Mouse (Mus musculus) CH12.LX (cell line): ENCODE measurements around the gene Hcn1. TPM values are rescaled to one million over a fixed set of nuclear protein-coding genes. Genes with fewer than 3 reads are reported as not detected.
A peak's percentile ranks its signal among the peaks of the same experiment; 100 is the strongest.

Experiments used
- DNase-seq: peaks from one replicate; pipeline ENCODE4 v3.0.0-alpha.2; 2013; ENCODE audit errors: extremely low read depth
- H3K27ac ChIP-seq: 2 replicates; pipeline ENCODE4 v1.5.1; 2012; ENCODE audit warnings: low read depth, mild to moderate bottlenecking, control low read depth, moderate library complexity; ENCODE audit not compliant: insufficient read depth
- H3K27me3 ChIP-seq: replicated peaks from 2 replicates; pipeline ENCODE3; 2012; ENCODE audit warnings: inconsistent platforms
- H3K36me3 ChIP-seq, 2 experiments: replicated peaks in 1 of 2; 2 replicates each; pipeline versions ENCODE3 to v1.6.1; 2012; ENCODE audit warnings: inconsistent platforms in 1 of 2, low read length in 1 of 2, mild to moderate bottlenecking in 1 of 2, mixed read lengths in 1 of 2, moderate library complexity in 1 of 2; ENCODE audit not compliant: control insufficient read depth in 1 of 2, insufficient read depth in 1 of 2
- H3K4me1 ChIP-seq, 2 experiments: 2 replicates each; pipeline ENCODE4 v1.6.1; 2012; ENCODE audit warnings: inconsistent platforms in 1 of 2, moderate library complexity in 1 of 2; ENCODE audit not compliant: insufficient read depth in 2 of 2, control insufficient read depth in 1 of 2
- H3K4me2 ChIP-seq: 2 replicates; pipeline ENCODE4 v1.6.1; 2012; ENCODE audit warnings: low read depth, mild to moderate bottlenecking, control low read depth; ENCODE audit not compliant: poor library complexity, insufficient read depth, severe bottlenecking
- H3K4me3 ChIP-seq, 3 experiments: fragments of 150-350 bp in 1 of 3; sonication (generic) in 1 of 3; replicated peaks in 1 of 3; 2 replicates each; pipeline versions ENCODE3 to v1.5.1; 2011 to 2012; ENCODE audit warnings: low read depth in 2 of 3, low read length in 2 of 3, mild to moderate bottlenecking in 2 of 3, moderate library complexity in 2 of 3, control low read depth in 1 of 3, improper control_type of control experiment in 1 of 3, inconsistent platforms in 1 of 3, mixed read lengths in 1 of 3; ENCODE audit not compliant: poor library complexity in 1 of 3
- H3K79me2 ChIP-seq: replicated peaks from 2 replicates; pipeline ENCODE4 v1.6.1; 2012; ENCODE audit warnings: mild to moderate bottlenecking, moderate library complexity; ENCODE audit not compliant: control insufficient read depth, poor library complexity, insufficient read depth, severe bottlenecking; ENCODE audit errors: extremely low read depth
- H3K9ac ChIP-seq: 2 replicates; pipeline ENCODE4 v1.6.1; 2012; ENCODE audit warnings: low read depth, mild to moderate bottlenecking, control low read depth, moderate library complexity; ENCODE audit not compliant: insufficient read depth
- H3K9me3 ChIP-seq: replicated peaks from 2 replicates; pipeline ENCODE3; 2012; ENCODE audit warnings: low read length, inconsistent platforms, mixed read lengths
- CHD1 ChIP-seq: IDR thresholded peaks from 2 replicates; pipeline ENCODE4 v1.6.1; 2012; ENCODE audit warnings: low read depth, low read length, improper control_type of control experiment, inconsistent platforms
- CHD2 ChIP-seq: IDR thresholded peaks from 2 replicates; pipeline ENCODE4 v1.6.1; 2011; ENCODE audit warnings: low read length, improper control_type of control experiment
- ELF1 ChIP-seq: IDR thresholded peaks from 2 replicates; pipeline ENCODE4 v1.6.1; 2014; ENCODE audit warnings: low read depth, mild to moderate bottlenecking, inconsistent platforms, low read length, improper control_type of control experiment
- EP300 ChIP-seq: IDR thresholded peaks from 2 replicates; pipeline ENCODE4 v1.6.1; 2011; ENCODE audit warnings: low read length, improper control_type of control experiment
- ETS1 ChIP-seq: conservative IDR thresholded peaks from 2 replicates; pipeline ENCODE4 v1.6.1; 2012; ENCODE audit warnings: low read depth, mild to moderate bottlenecking, inconsistent platforms, low read length, improper control_type of control experiment, moderate library complexity
- JUN ChIP-seq: IDR thresholded peaks from 2 replicates; pipeline ENCODE4 v1.6.1; 2011; ENCODE audit warnings: low read depth, mild to moderate bottlenecking, low read length, improper control_type of control experiment, moderate library complexity; ENCODE audit not compliant: insufficient read depth
- KAT2A ChIP-seq: IDR thresholded peaks from 2 replicates; pipeline ENCODE4 v1.6.1; 2012; ENCODE audit warnings: low read length, improper control_type of control experiment, inconsistent platforms; ENCODE audit not compliant: insufficient replicate concordance
- MAFK ChIP-seq: IDR thresholded peaks from 2 replicates; pipeline ENCODE4 v1.6.1; 2011; ENCODE audit warnings: low read length, improper control_type of control experiment; ENCODE audit not compliant: insufficient replicate concordance
- MAX ChIP-seq: IDR thresholded peaks from 2 replicates; pipeline ENCODE4 v1.6.1; 2011; ENCODE audit warnings: low read length, improper control_type of control experiment
- MXI1 ChIP-seq: IDR thresholded peaks from 2 replicates; pipeline ENCODE4 v1.6.1; 2011; ENCODE audit warnings: mild to moderate bottlenecking, low read depth, low read length, improper control_type of control experiment
- NRF1 ChIP-seq: IDR thresholded peaks from 2 replicates; pipeline ENCODE4 v1.6.1; 2014; ENCODE audit warnings: low read depth, mild to moderate bottlenecking, inconsistent platforms, low read length, improper control_type of control experiment, moderate library complexity
- PAX5 ChIP-seq: IDR thresholded peaks from 2 replicates; pipeline ENCODE4 v1.6.1; 2012; ENCODE audit warnings: low read length, inconsistent platforms, mixed read lengths
- POLR2AphosphoS2 ChIP-seq: IDR thresholded peaks from 2 replicates; pipeline ENCODE4 v1.6.1; 2011; ENCODE audit warnings: low read depth, low read length, improper control_type of control experiment
- RAD21 ChIP-seq: IDR thresholded peaks from 2 replicates; pipeline ENCODE4 v1.6.1; 2011; ENCODE audit warnings: low read depth, mild to moderate bottlenecking, low read length, improper control_type of control experiment, moderate library complexity
- RCOR1 ChIP-seq: conservative IDR thresholded peaks from 2 replicates; pipeline ENCODE4 v1.6.1; 2012; ENCODE audit warnings: low read depth, mild to moderate bottlenecking, inconsistent platforms, low read length, improper control_type of control experiment
- USF2 ChIP-seq: conservative IDR thresholded peaks from 2 replicates; pipeline ENCODE4 v1.6.1; 2011; ENCODE audit warnings: low read depth, low read length, improper control_type of control experiment
- ZC3H11A ChIP-seq: IDR thresholded peaks from 2 replicates; pipeline ENCODE4 v1.6.1; 2012; ENCODE audit warnings: low read depth, mild to moderate bottlenecking, inconsistent platforms, low read length, improper control_type of control experiment
- ZNF384 ChIP-seq: IDR thresholded peaks from 2 replicates; pipeline ENCODE4 v1.6.1; 2012; ENCODE audit warnings: low read depth, low read length, improper control_type of control experiment, inconsistent platforms
- dilution Hi-C: fragments of 300-500 bp; cut with MboI; formaldehyde crosslinking; loops from 2 replicates; pipeline ENCODE4 v1.14.3; 2020; ENCODE audit warnings: low sequenced_read_pairs; ENCODE audit not compliant: extremely low pct_unique_long_range_greater_than_20kb, extremely low pct_ligation_motif_present
- in situ Hi-C: fragments of 300-500 bp; cut with MboI; formaldehyde crosslinking; loops from 3 replicates; pipeline ENCODE4 v1.14.3; 2019; ENCODE audit warnings: low sequenced_read_pairs, low pct_ligation_motif_present, low pct_unique_long_range_greater_than_20kb, mixed read lengths
- polyA plus RNA-seq: library from polyadenylated mRNA; unstranded; fragments of >175 nt; gene quantifications from 2 replicates; pipeline ENCODE4 v1.2.1, GENCODE M21; 2012; ENCODE audit warnings: low read depth; ENCODE audit not compliant: insufficient read length
- total RNA-seq, 2 experiments: library from RNA; depleted of rRNA; stranded (reverse); fragments of 300-350 nt in 1 of 2; fragments of >200 nt in 1 of 2; gene quantifications; 2 replicates each; pipeline ENCODE4 v1.2.3; 2012 to 2014

Gene Hcn1
- total and polyA plus RNA-seq, 3 experiments: not detected

- H3K27ac ChIP-seq: no peak overlapping the region
- no peaks in the 10 kb centered on the region for H3K79me2 ChIP-seq
- H3K4me3 ChIP-seq: no peak overlapping the region
- no peaks in the 10 kb centered on the region for H3K4me1 ChIP-seq
- no peak overlapping the region for H3K9ac ChIP-seq
- dilution Hi-C loops (no loop called here), in situ Hi-C loops (no loop called here)
- no peaks in the 10 kb centered on the region for H3K36me3 ChIP-seq
- peaks cover 2% of the 10 kb centered on the region for H3K9me3 ChIP-seq
- TF ChIP-seq MAFK (0 out of 2 replicates have a peak, but pooled peaks have one; percentile 39), RCOR1 (no peak), POLR2AphosphoS2 (no peak)
- no peak for DNase-seq
- H3K27me3 ChIP-seq: no peaks in the 10 kb centered on the region
- no peak overlapping the region for H3K4me2 ChIP-seq
Measured at GRCm38 (mm10) chr13:117676418-117676817, 74.3 kb downstream of the Hcn1 start.

GRCm38 (mm10) chr13:117687670-117688069 lies 85.5 kb downstream of the Hcn1 start:
- no peak overlapping the region for H3K27ac ChIP-seq
- H3K4me3 ChIP-seq: no peak overlapping the region
- no peak for DNase-seq
- no peaks in the 10 kb centered on the region for H3K36me3 ChIP-seq
- H3K4me2 ChIP-seq: no peak overlapping the region
- in situ Hi-C loops: no loop called here
- H3K27me3 ChIP-seq: no peaks in the 10 kb centered on the region
- TF ChIP-seq JUN (no peak), MAX (no peak)
- TF ChIP-seq, all 38 proteins: peak for 0
- dilution Hi-C loops: no loop called here
- Histone ChIP-seq H3K9me3 (peaks cover 5% of the 10 kb centered on the region), H3K4me1 (no peaks in the 10 kb centered on the region), H3K9ac (no peak overlapping the region), H3K79me2 (no peaks in the 10 kb centered on the region)

GRCm38 (mm10) chr13:117694729-117695332 lies 92.7 kb downstream of the Hcn1 start:
- no peak overlapping the region for H3K4me3 ChIP-seq
- H3K4me2 ChIP-seq: no peak overlapping the region
- no peaks in the 10 kb centered on the region for H3K27me3 ChIP-seq
- TF ChIP-seq ZC3H11A: no peak
- no peak for TF ChIP-seq CHD1
- TF ChIP-seq ELF1: no peak
- no peak for TF ChIP-seq USF2
- TF ChIP-seq ETS1: no peak
- TF ChIP-seq MXI1: no peak
- TF ChIP-seq NRF1: no peak
- TF ChIP-seq RAD21: no peak
- TF ChIP-seq PAX5: no peak
- no peak for TF ChIP-seq CHD2
- TF ChIP-seq EP300: no peak
- no peak for TF ChIP-seq ZNF384
- TF ChIP-seq KAT2A: no peak
- dilution Hi-C loops (no loop called here), in situ Hi-C loops (no loop called here)
- H3K9me3 ChIP-seq: peaks cover 6% of the 10 kb centered on the region
- H3K9ac ChIP-seq: no peak overlapping the region
- DNase-seq: no peak
- no peaks in the 10 kb centered on the region for H3K79me2 ChIP-seq
- no peaks in the 10 kb centered on the region for H3K36me3 ChIP-seq
- no peaks in the 10 kb centered on the region for H3K4me1 ChIP-seq
- no peak overlapping the region for H3K27ac ChIP-seq
